Mouse (Mus musculus): ENCODE data around the gene Cldn34c2.
"Not testable (repeated sequence)": the region's sequence is repeated elsewhere in the genome, so short reads cannot be mapped to it uniquely, and the experiment has no call there.

Gene Cldn34c2

DNA sequence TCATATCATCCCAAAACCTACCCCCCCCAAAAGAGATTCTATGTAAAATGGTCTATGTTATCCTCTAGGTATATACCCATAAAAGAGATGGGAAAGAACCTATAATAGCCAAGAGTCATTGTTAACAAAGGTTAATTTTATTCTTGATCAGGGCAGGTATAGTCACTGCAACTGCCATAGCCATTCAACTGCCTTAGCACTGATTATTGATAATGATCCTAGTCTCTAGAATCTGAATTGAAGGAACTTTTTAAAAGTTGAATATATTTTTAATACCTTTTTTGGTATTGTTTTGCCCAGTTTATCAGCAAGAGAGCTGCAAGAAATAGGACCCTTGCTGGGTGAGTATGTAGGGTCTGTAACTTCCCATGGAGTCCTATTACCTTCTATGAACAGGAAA lies at the start of gene Cldn34c2:
Gene Cldn34c2, plus strand, starts transcription at position 301 of the 400 bp plus-strand sequence.
- not testable (repeated sequence) for DNase-seq (ENCODE audit: low spot score)

DNA sequence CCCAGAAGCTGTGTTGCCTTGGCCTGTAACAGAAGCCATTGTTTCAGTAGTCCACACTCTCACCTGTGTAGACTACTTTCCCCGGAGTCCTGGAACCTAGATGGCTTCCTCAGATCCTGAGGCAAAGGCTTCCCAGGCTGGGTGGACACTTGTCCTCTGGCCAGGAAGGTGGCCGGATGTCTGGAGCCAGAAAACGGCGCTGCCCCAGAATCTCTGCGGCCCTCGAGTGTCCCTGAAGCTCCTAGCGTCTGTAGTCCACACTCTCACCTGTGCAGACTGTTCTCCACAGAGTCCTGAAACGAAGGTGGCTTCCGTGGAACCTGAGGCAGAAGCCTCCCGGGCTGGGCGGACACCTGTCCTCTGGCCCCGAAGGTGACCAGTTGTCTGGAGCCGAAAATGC lies 30.1 kb upstream of the Cldn34c2 start:
- DNase-seq (ENCODE audit: low spot score): not testable (repeated sequence)

DNA sequence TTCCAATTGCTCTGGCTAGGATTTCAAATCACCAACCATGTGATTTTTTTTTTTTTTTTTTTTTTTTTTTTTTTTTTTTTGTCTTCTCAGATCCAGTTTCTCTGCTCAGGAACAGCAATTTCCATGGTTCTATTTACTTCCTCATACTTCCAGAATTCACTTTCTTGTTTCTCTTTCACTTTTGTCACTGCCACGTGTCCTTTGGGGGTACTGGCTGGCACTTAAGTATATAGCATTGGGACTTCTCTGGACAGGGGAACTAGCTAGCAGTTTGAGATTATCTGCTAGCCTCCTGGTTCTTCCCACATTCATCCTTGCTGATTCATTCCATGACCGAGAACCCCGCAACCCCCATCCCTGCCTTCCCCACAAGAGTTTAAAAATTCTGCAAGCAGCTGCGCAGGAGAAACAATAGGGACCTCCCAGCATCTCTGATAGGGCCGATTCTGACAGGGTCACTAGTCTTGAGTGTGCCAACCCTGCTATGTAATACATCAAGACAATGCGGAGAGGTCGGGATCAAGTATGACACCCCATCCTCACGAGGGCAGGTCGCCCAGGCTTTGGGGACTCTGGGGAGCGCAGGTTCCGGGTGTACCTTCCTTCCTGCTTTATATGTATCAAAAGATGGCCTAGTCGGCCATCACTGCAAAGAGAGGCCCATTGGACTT lies 30.8 kb downstream of the Cldn34c2 start:
- not testable (repeated sequence) for DNase-seq (ENCODE audit: low spot score)

Measured in embryo, embryonic 10 days (tissue).